Mouse (Mus musculus) hindbrain, embryonic 10.5 days (tissue): ENCODE results near the gene Rack1. TPM values are rescaled to one million over a fixed set of nuclear protein-coding genes. Genes with fewer than 3 reads are reported as not detected.
"Not testable (repeated sequence)": the region's sequence is repeated elsewhere in the genome, so short reads cannot be mapped to it uniquely, and the experiment has no call there.

ENCODE experiments used
- DNase-seq: peaks from one replicate; pipeline ENCODE4 v3.0.0-alpha.2; 2017; ENCODE audit warnings: low spot score
- H3K27ac ChIP-seq: fragments of 300-500 bp; sonication (generic); 2 replicates; pipeline ENCODE4 v1.5.1; 2016; ENCODE audit warnings: mild to moderate bottlenecking, moderate library complexity
- H3K27me3 ChIP-seq: fragments of 300-500 bp; sonication (generic); 2 replicates; pipeline ENCODE4 v1.6.1; 2016; ENCODE audit warnings: mild to moderate bottlenecking; ENCODE audit not compliant: poor library complexity, insufficient read depth, severe bottlenecking
- H3K36me3 ChIP-seq: fragments of 300-500 bp; sonication (generic); 2 replicates; pipeline ENCODE4 v1.6.1; 2016; ENCODE audit warnings: mild to moderate bottlenecking, moderate library complexity
- H3K4me1 ChIP-seq: fragments of 300-500 bp; sonication (generic); replicated peaks from 2 replicates; pipeline ENCODE4 v1.6.1; 2016; ENCODE audit warnings: mild to moderate bottlenecking
- H3K4me3 ChIP-seq: fragments of 300-500 bp; sonication (generic); 2 replicates; pipeline ENCODE4 v1.5.1; 2016; ENCODE audit warnings: mild to moderate bottlenecking, moderate library complexity
- H3K9me3 ChIP-seq: fragments of 300-500 bp; sonication (generic); 2 replicates; pipeline ENCODE4 v1.6.1; 2016; ENCODE audit warnings: mild to moderate bottlenecking, moderate library complexity
- WGBS: fragments of 180-500 bp; shearing (Covaris S2); methylation state at CpG from one replicate; pipeline ENCODE4 v1.1.7; 2016; 5-methylcytosine and 5-hydroxymethylcytosine counted together
- polyA plus RNA-seq: library from polyadenylated mRNA; unstranded; fragments of >200 nt; fragmentation: Nextera tagmentation; extraction: Ambion mirVana; gene quantifications from 2 replicates; pipeline ENCODE4 v1.2.1, GENCODE M21; 2016

Rack1 gene
- polyA plus RNA-seq, 1 experiment from 2014 or later, result 672 TPM

DNA sequence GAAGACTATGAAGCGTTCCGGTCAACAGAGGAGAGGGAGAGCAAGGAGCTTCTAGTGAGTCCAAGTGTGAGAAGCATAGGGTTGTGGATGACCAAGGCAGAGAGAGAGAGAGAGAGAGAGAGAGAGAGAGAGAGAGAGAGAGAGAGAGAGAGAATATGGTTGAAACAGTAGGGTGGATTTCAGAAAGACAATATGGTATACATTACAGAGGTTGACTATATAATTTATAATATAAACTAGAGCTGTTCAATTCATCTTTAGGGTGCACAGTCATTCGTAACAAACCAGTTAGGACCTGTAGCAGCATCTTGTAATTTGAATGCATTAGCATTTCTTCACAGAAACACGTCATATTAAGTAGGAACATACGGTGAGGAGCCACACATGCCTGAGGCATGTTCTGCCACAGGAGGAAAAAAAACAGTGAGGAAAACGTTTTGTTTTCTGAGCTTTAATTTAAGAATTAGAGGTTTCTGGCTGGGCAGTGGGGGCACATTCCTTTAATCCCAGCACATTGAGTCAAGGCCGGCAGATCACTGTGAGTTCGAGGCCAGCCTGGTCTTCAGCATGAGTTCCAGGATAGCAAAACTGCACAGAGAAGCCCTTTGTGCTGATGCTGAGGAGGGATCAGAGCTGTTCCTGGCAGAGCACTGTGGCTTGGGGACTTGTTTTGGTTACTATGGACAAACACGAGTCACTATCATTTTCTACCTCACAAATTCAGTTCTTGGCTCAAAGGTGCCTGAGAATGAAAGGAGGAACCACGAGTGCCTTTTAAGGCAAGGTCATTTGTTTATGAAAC, 38.9 kb downstream of the Rack1 start:
- Histone ChIP-seq H3K27me3 (peaks cover 59% of the 10 kb centered on the region), H3K27ac (no peak overlapping the region), H3K36me3 (no peaks in the 10 kb centered on the region), H3K9me3 (no peaks in the 10 kb centered on the region), H3K4me3 (no peak overlapping the region; the same call in 1 of the 2 replicates), H3K4me1 (peaks cover 22% of the 10 kb centered on the region)
- 72% methylated on average over 10 of the region's 10 CpGs for WGBS
- no peak for DNase-seq

DNA sequence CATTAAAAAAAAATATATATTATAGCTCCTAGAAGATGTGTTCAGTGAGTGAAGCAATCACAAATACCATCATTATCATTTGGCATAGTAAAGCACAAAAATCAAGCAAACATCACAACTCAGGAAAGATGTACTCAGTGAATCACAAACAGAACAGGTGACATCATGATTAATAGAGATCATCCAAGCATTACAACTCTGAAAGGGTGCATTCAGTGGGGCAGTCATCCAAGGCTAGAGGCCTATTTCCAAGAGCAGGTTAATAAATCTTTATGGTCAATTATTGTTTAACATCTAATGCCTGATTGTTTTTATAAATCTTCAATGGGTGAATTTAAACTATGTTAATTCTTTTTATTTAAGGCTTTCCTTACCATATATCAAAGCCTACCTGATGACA, 40.7 kb downstream of the Rack1 start:
- Histone ChIP-seq H3K27me3 (peaks cover 64% of the 10 kb centered on the region), H3K36me3 (no peaks in the 10 kb centered on the region), H3K27ac (no peak overlapping the region)

DNA sequence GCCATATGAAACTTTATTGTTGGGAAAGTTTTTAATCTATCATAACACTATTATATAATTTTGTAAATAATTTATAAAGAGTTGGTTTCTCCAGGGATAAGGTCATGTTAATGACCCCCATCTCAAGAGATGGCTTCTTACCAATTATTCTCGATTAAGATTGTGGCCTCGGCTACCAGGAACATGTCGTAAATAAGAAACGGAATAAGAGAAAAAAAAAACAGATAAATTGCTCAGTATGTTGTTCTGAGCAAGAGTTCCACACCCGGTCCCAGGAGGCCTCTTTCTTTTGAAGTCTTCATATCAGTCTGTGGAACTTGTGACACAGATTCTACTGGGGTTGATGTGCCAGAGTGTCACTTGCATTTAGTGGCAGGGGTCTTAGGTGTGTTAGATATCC, 41.1 kb downstream of the Rack1 start:
- H3K4me1 ChIP-seq, result peaks cover 22% of the 10 kb centered on the region
- no peaks in the 10 kb centered on the region for H3K9me3 ChIP-seq
- no peak overlapping the region for H3K4me3 ChIP-seq
- no peak overlapping the region for H3K27ac ChIP-seq
- 92% methylated on average over 5 of the region's 5 CpGs for WGBS
- peaks cover 60% of the 10 kb centered on the region for H3K27me3 ChIP-seq
- H3K36me3 ChIP-seq, result no peaks in the 10 kb centered on the region
- no peak for DNase-seq

More for the DNA sequence above, 40.7 kb downstream of the Rack1 start:
- no peaks in the 10 kb centered on the region for H3K9me3 ChIP-seq
- DNase-seq, result no peak
- H3K4me1 ChIP-seq, result peaks cover 22% of the 10 kb centered on the region
- no peak overlapping the region for H3K4me3 ChIP-seq

GRCm38 (mm10) chr11:48842378-48842792, 42.3 kb downstream of the Rack1 start:
- Histone ChIP-seq H3K9me3 (no peaks in the 10 kb centered on the region), H3K27ac (no peak overlapping the region), H3K36me3 (no peaks in the 10 kb centered on the region), H3K4me1 (peaks cover 15% of the 10 kb centered on the region), H3K27me3 (peaks cover 48% of the 10 kb centered on the region), H3K4me3 (no peak overlapping the region)
- 85% methylated on average over 4 of the region's 4 CpGs for WGBS
- DNase-seq, result no peak

- Histone ChIP-seq H3K4me3 (no peak overlapping the region), H3K9me3 (no peaks in the 10 kb centered on the region), H3K27ac (no peak overlapping the region), H3K27me3 (peaks cover 46% of the 10 kb centered on the region), H3K36me3 (no peaks in the 10 kb centered on the region), H3K4me1 (peaks cover 6% of the 10 kb centered on the region)
- DNase-seq, result no peak
- 89% methylated on average over 11 of the region's 11 CpGs for WGBS
These were observed 43.1 kb downstream of the Rack1 start for GRCm38 (mm10) chr11:48843202-48843601.

DNA sequence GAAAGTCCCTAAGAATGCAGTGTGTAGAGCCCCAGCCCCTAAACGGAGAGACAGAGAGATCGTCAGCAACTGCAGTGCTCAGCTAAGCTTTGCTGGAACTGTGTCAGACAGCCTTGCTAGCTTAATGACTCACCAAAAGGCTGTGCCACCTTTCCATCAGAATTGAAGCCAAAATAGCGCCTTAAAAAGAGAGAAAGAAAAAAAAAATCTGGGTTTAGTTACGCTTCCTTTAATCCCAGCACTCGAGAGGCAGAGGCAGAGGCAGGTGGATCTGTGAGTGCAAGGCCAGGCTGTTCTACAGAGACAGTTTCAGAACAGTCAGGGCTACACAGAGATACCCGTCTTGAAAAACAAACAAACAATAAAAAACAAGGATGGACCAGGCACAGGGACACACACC, 44.2 kb downstream of the Rack1 start:
- no peaks in the 10 kb centered on the region for H3K36me3 ChIP-seq
- no peak overlapping the region for H3K27ac ChIP-seq
- DNase-seq, result no peak
- WGBS, result 71% methylated on average over 6 of the region's 6 CpGs
- peaks cover 45% of the 10 kb centered on the region for H3K27me3 ChIP-seq
- H3K4me1 ChIP-seq, result no peaks in the 10 kb centered on the region
- no peaks in the 10 kb centered on the region for H3K9me3 ChIP-seq
- H3K4me3 ChIP-seq, result no peak overlapping the region

- Histone ChIP-seq H3K4me3 (no peak overlapping the region), H3K9me3 (no peaks in the 10 kb centered on the region), H3K36me3 (no peaks in the 10 kb centered on the region), H3K27me3 (peaks cover 43% of the 10 kb centered on the region), H3K4me1 (peaks cover 3% of the 10 kb centered on the region; the same call in 1 of the 2 replicates), H3K27ac (no peak overlapping the region)
- 32% methylated on average over 13 of the region's 13 CpGs for WGBS
- no peak for DNase-seq
These were observed 45.2 kb downstream of the Rack1 start for GRCm38 (mm10) chr11:48845244-48845815.

DNA sequence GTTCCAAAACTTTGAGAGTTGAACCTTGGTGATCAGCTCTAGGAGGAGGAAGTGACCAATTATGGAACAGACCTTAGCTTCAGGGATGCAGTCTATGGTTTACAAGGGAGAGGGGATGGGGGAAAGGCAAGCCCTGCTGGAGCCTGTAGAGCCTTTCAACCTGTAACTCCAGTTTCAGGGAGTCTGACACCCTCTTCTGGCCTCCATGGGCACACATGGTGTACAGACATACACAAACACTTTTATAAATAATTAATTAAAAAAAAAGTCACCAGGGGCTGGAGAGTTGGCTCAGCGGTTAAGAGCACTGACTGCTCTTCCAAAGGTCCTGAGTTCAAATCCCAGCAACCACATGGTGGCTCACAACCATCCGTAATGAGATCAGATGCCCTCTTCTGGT, 46.2 kb downstream of the Rack1 start:
- not testable (repeated sequence) for H3K4me1 ChIP-seq, H3K4me3 ChIP-seq, DNase-seq, H3K27ac ChIP-seq, H3K9me3 ChIP-seq, H3K36me3 ChIP-seq
- peaks cover 41% of the 10 kb centered on the region for H3K27me3 ChIP-seq
- 80% methylated on average over 2 of the region's 2 CpGs for WGBS

- H3K4me1 ChIP-seq, result peaks cover 3% of the 10 kb centered on the region; the same call in 1 of the 2 replicates
- DNase-seq, result no peak
- 61% methylated on average over 5 of the region's 5 CpGs for WGBS
These were observed 46.7 kb downstream of the Rack1 start for GRCm38 (mm10) chr11:48846881-48847280.

DNA sequence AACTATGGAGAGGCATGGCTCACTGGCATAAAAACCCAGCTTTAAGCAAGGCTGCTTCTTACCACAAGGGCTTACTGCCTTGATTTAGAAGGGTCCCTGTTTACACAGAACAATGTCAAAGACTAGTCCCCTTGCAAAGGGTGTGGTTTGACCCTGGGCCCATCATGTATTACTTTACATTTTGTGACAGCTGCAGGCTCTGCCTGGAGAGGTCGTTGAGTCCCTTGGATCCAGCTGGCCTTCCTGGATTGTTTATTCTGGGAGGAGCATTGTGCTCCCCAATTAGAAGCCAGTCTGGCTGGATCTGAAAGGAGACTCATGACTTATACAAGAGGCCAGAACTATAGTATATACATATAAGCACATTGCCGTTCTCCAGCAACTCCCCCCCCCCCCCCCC, 50.1 kb downstream of the Rack1 start:
- Histone ChIP-seq H3K9me3 (no peaks in the 10 kb centered on the region; the same call in 1 of the 2 replicates), H3K27me3 (peaks cover 29% of the 10 kb centered on the region), H3K36me3 (no peaks in the 10 kb centered on the region), H3K4me3 (no peak overlapping the region), H3K4me1 (peaks cover 26% of the 10 kb centered on the region), H3K27ac (no peak overlapping the region)
- DNase-seq, result no peak
- WGBS, result 62% methylated on average over 2 of the region's 2 CpGs

More at GRCm38 (mm10) chr11:48846881-48847280, 46.7 kb downstream of the Rack1 start:
- H3K27ac ChIP-seq, result no peak overlapping the region
- H3K4me3 ChIP-seq, result no peak overlapping the region
- no peaks in the 10 kb centered on the region for H3K36me3 ChIP-seq
- no peaks in the 10 kb centered on the region; the same call in 1 of the 2 replicates for H3K9me3 ChIP-seq
- H3K27me3 ChIP-seq, result peaks cover 41% of the 10 kb centered on the region

DNA sequence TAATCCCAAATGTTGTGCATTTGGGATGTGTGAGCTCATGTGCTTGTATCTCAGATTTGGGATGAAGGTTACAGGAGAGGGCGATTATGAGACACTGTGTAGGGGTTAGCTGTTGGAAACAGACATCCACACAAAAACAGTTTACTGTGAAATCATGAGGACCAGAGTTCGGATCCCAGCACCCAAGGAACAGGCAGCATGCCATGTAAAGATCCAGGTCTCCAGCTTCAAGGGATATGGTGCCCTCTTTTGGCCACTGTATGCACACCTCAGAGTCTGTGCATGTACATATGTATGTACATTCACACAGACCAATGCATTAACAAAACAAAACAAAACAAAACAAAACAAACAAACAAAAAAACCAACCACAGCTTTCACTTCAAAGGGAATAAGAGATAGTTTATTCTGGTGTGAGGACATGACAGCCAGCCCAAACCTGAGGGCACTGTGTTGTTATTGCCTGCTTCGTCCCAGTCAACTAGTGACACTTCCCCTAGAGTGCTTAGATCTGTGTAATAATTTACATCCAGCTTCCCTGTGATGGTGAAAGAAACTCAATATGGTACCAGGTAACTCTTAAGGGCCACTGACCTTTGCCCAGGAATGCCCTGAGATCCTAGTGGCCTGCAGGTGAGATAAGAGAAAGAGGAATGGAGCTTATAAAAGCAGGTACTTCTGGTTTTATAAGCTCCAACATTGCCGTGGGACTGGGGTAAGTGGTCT, 51.3 kb downstream of the Rack1 start:
- no peak for DNase-seq
- no peak overlapping the region for H3K27ac ChIP-seq
- peaks cover 26% of the 10 kb centered on the region for H3K27me3 ChIP-seq
- H3K9me3 ChIP-seq, result no peaks in the 10 kb centered on the region; the same call in 1 of the 2 replicates
- no peak overlapping the region for H3K4me3 ChIP-seq
- no peaks in the 10 kb centered on the region for H3K36me3 ChIP-seq
- 79% methylated on average over 4 of the region's 4 CpGs for whole genome bisulfite sequencing
- peaks cover 29% of the 10 kb centered on the region for H3K4me1 ChIP-seq

GRCm38 (mm10) chr11:48852190-48852589, 52.1 kb downstream of the Rack1 start:
- DNase-seq, result no peak
- WGBS, result 79% methylated on average over 4 of the region's 4 CpGs
- peaks cover 29% of the 10 kb centered on the region for H3K4me1 ChIP-seq
- H3K4me3 ChIP-seq, result peak overlapping the region; percentile 71
- H3K27ac ChIP-seq, result no peak overlapping the region
- no peaks in the 10 kb centered on the region; the same call in 1 of the 2 replicates for H3K9me3 ChIP-seq
- H3K36me3 ChIP-seq, result no peaks in the 10 kb centered on the region
- H3K27me3 ChIP-seq, result peaks cover 26% of the 10 kb centered on the region
